Mouse (Mus musculus) heart, postnatal 0 days (tissue): ENCODE results near the gene Exoc6. TPM values are rescaled to one million over a fixed set of nuclear protein-coding genes. Genes with fewer than 3 reads are reported as not detected.

ENCODE experiments used
- ATAC-seq: fragments of 200-750 bp; cut with Nextera tagmentation; 2 replicates; pipeline ENCODE4 v1.8.0; 2017; ENCODE audit warnings: low read depth, moderate number of reproducible peaks, moderate library complexity; ENCODE audit not compliant: insufficient read depth
- DNase-seq: peaks from one replicate; pipeline ENCODE4 v3.0.0-alpha.2; 2016; ENCODE audit warnings: low spot score
- H3K27ac ChIP-seq: fragments of 300-500 bp; sonication (generic); 2 replicates; pipeline ENCODE4 v1.5.1; 2014; ENCODE audit warnings: low read depth, mild to moderate bottlenecking
- H3K27me3 ChIP-seq: fragments of 300-500 bp; sonication (generic); 2 replicates; pipeline ENCODE4 v1.6.1; 2014; ENCODE audit warnings: low read length, mixed read lengths; ENCODE audit not compliant: control insufficient read depth, insufficient read depth
- H3K36me3 ChIP-seq: fragments of 300-500 bp; sonication (generic); replicated peaks from 2 replicates; pipeline ENCODE4 v1.6.1; 2014; ENCODE audit warnings: low read length, mixed read lengths; ENCODE audit not compliant: control insufficient read depth, insufficient read depth
- H3K4me1 ChIP-seq: fragments of 300-500 bp; sonication (generic); 2 replicates; pipeline ENCODE4 v1.6.1; 2014; ENCODE audit warnings: antibody characterized with exemption; ENCODE audit not compliant: control insufficient read depth, insufficient read depth
- H3K4me2 ChIP-seq: fragments of 300-500 bp; sonication (generic); 2 replicates; pipeline ENCODE4 v1.6.1; 2014; ENCODE audit warnings: low read depth, mild to moderate bottlenecking, low read length, moderate library complexity
- H3K4me3 ChIP-seq: fragments of 300-500 bp; sonication (generic); 2 replicates; pipeline ENCODE4 v1.5.1; 2014; ENCODE audit warnings: low read depth, low read length
- H3K9ac ChIP-seq: fragments of 300-500 bp; sonication (generic); replicated peaks from 2 replicates; pipeline ENCODE4 v1.6.1; 2014; ENCODE audit warnings: low read depth, low read length, mixed read lengths
- H3K9me3 ChIP-seq: fragments of 300-500 bp; sonication (generic); replicated peaks from 2 replicates; pipeline ENCODE4 v1.6.1; 2016; ENCODE audit warnings: low read length; ENCODE audit not compliant: control insufficient read depth
- CTCF ChIP-seq: IDR thresholded peaks from 2 replicates; pipeline ENCODE4 v1.5.1; 2016; ENCODE audit warnings: antibody characterized with exemption, control low read depth, low read depth
- EP300 ChIP-seq: IDR thresholded peaks from 2 replicates; pipeline ENCODE4 v1.6.1; 2016; ENCODE audit warnings: antibody characterized with exemption, low read depth
- WGBS: fragments of 180-500 bp; shearing (Covaris S2); extraction: QIAGEN DNeasy Blood & Tissue Kit; methylation state at CpG from one replicate; pipeline ENCODE4 v1.1.7; 2014; 5-methylcytosine and 5-hydroxymethylcytosine counted together
- polyA plus RNA-seq: library from polyadenylated mRNA; unstranded; fragments of >200 nt; fragmentation: Nextera tagmentation; extraction: Ambion mirVana; gene quantifications from 2 replicates; pipeline ENCODE4 v1.2.1, GENCODE M21; 2015
- total RNA-seq: library from RNA; depleted of rRNA; stranded (reverse); fragments of >200 nt; gene quantifications from 2 replicates; pipeline ENCODE4 v1.2.3, GENCODE M21; 2014; ENCODE audit warnings: low replicate concordance

The Exoc6 gene
- total and polyA plus RNA-seq, 2 experiments from 2014 or later = 20.8 to 24.2 TPM

DNA sequence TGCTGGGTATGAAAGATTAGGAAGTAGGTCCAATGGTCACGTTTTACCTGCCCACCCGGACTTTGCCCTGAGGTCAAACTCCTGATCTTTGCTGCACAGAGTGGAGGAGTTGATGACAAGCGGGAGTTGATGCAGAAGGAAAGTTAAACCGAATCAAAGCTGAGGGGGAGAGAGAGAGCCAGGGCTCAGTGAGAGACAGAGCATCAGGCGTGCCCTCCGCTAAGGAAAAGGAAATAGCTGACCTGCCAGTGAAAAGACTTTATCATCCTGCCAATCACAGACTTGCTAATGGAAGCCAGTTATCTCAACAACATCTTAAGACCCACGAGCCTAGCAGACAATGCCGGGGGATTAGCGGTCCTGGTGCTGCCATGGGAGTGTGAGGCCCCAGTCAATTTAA lies 106.2 kb downstream of the Exoc6 start:
- no peak for ATAC-seq
- WGBS = 30% methylated on average over 9 of the region's 9 CpGs
- H3K4me3 ChIP-seq = no peak overlapping the region

DNA sequence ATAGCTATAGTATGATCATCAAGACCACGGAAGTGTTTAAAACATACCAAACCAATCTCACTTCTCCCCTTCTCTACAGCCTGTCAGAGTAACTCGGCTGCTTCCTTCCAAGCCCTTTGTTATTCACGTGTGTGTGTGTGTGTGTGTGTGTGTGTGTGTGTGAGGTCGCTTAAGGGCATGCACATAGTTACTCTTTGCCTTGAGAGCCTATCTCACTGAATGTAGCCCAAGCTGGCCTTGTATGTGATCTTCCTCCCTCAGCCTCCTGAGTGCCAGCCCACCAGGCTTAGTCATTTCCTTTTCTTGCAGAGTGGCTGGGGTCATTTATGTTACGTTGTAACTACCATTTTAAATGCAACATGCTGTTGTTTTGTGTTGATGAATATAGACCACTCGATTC lies 115.0 kb downstream of the Exoc6 start:
- ATAC-seq = no peak
- 70% methylated on average over 6 of the region's 6 CpGs for WGBS
- Histone ChIP-seq H3K36me3 (no peaks in the 10 kb centered on the region), H3K27ac (no peak overlapping the region), H3K9me3 (no peaks in the 10 kb centered on the region), H3K4me3 (no peak overlapping the region), H3K4me1 (no peaks in the 10 kb centered on the region), H3K4me2 (no peak overlapping the region), H3K9ac (no peak overlapping the region), H3K27me3 (no peaks in the 10 kb centered on the region)
- no peak for DNase-seq
- TF ChIP-seq EP300 = no peak
- no peak for TF ChIP-seq CTCF

More for the DNA sequence above, 106.2 kb downstream of the Exoc6 start:
- no peak overlapping the region for H3K4me2 ChIP-seq
- no peak overlapping the region for H3K27ac ChIP-seq
- no peak overlapping the region for H3K9ac ChIP-seq
- no peaks in the 10 kb centered on the region for H3K27me3 ChIP-seq
- no peaks in the 10 kb centered on the region for H3K36me3 ChIP-seq
- no peak for TF ChIP-seq CTCF
- TF ChIP-seq EP300 = no peak
- H3K9me3 ChIP-seq = no peaks in the 10 kb centered on the region
- no peaks in the 10 kb centered on the region for H3K4me1 ChIP-seq
- no peak for DNase-seq

DNA sequence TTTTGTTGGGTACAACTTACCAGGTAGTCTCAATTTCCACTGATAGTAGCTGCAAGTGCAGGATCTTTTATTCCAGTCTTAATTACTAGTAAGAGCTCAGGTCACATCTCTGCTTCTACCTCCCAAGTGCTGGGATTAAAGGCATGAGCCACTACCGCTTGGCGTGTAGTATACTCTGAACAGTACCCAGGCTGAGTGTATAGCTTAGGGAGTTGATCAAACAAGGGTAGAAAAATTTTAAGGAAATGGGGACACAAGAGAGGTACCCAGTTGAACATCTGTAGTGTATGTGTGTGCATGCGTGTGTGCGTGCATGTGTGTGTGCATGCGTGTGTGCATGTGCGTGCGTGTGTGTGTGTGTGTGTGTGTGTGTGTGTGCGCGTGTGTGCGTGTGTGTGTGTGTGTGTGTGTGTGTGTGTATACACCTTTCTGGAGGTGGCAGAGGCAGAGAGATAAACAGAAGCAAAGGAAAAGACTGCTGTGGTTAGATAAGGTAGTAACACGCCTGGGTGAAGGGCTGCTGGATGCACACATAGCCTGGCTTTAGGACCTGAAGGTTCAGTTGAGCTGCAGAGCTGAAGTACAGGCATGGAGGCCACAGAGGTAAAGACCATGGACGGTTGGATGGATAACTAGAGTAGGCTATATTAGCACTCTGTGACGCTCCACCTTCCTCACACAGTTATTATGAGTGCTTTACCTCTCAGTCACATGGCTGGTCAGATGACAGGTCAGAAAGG lies 117.8 kb downstream of the Exoc6 start:
- Histone ChIP-seq H3K9ac (no peak overlapping the region), H3K27me3 (no peaks in the 10 kb centered on the region), H3K4me1 (no peaks in the 10 kb centered on the region), H3K4me3 (no peak overlapping the region), H3K36me3 (no peaks in the 10 kb centered on the region), H3K9me3 (no peaks in the 10 kb centered on the region), H3K4me2 (no peak overlapping the region), H3K27ac (no peak overlapping the region)
- WGBS = 57% methylated on average over 13 of the region's 13 CpGs
- ATAC-seq (no peak), DNase-seq (no peak)
- TF ChIP-seq EP300 = no peak
- TF ChIP-seq CTCF = no peak

DNA sequence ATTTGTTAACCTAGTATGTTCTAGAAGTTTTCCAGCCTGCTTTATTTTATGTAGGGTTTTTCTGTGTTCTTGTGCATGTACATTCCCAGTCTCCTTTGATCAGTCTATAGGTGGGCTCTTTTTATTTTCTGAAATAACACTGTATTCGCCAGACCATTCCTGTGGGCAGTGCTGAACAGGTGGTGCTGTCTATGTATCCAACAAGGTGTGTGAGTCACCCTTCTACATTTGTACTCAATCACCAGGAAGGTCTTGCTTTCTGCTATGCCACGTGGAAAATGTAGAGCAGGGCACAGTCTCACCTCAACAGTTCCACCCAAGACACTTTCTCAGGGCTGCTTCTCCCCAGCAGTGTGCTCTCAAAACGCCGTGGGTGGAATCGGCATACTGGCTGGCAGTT lies 118.4 kb downstream of the Exoc6 start:
- Histone ChIP-seq H3K27ac (no peak overlapping the region), H3K4me1 (no peaks in the 10 kb centered on the region), H3K27me3 (no peaks in the 10 kb centered on the region), H3K4me2 (no peak overlapping the region), H3K9me3 (no peaks in the 10 kb centered on the region), H3K9ac (no peak overlapping the region), H3K4me3 (no peak overlapping the region), H3K36me3 (no peaks in the 10 kb centered on the region)
- ATAC-seq = no peak
- WGBS = 83% methylated on average over 5 of the region's 5 CpGs
- TF ChIP-seq EP300 = no peak
- TF ChIP-seq CTCF = no peak
- DNase-seq = no peak

DNA sequence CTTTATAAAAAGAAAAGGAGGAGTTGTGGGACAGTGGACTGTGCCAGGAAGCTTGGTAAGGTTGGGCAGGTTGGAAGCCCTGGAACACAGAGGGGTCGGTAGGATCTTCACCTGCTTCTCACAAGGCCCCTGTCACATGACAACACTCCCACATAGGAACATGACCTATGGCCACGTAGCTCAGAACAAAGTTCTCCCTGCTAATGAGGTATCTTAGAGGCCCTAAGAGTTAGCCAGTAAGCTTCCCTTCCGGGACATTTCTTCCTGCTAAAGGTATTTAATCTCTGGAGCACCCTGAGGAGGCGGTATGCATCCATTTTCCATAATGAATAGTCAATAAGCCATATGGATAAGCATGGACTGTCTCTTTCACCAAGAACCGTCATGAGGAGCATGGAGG lies 119.3 kb downstream of the Exoc6 start:
- no peaks in the 10 kb centered on the region for H3K36me3 ChIP-seq
- no peak overlapping the region for H3K9ac ChIP-seq
- no peaks in the 10 kb centered on the region for H3K9me3 ChIP-seq
- ATAC-seq (no peak), DNase-seq (no peak)
- no peak overlapping the region for H3K27ac ChIP-seq
- no peaks in the 10 kb centered on the region for H3K4me1 ChIP-seq
- no peak overlapping the region for H3K4me2 ChIP-seq
- H3K27me3 ChIP-seq = no peaks in the 10 kb centered on the region
- no peak overlapping the region for H3K4me3 ChIP-seq
- TF ChIP-seq CTCF (no peak), EP300 (no peak)
- 80% methylated on average over 5 of the region's 5 CpGs for WGBS

DNA sequence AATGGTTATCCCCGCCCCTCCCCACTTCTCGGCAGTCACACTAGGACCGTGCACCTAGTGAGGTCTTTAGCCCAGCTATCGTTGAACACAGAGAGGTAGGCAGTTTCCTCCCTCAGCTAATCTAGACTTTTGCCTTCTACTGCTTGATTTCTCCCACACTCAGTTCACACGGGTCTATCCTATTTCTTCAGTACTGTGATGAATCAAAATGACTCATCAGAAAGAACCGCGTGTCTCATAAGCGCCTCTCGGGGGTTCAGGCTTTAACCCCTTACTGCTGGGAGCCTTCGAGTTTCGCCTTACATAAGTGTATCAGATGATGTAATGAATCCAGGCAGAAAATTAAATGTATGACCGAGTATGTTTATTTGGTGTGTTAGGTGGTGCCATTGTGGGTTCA lies 123.2 kb downstream of the Exoc6 start:
- no peaks in the 10 kb centered on the region for H3K9me3 ChIP-seq
- no peak for ATAC-seq
- no peak overlapping the region for H3K4me2 ChIP-seq
- no peak overlapping the region for H3K9ac ChIP-seq
- H3K27ac ChIP-seq = no peak overlapping the region
- no peak for DNase-seq
- H3K4me3 ChIP-seq = no peak overlapping the region
- 53% methylated on average over 12 of the region's 12 CpGs for WGBS
- no peaks in the 10 kb centered on the region for H3K4me1 ChIP-seq
- no peak for TF ChIP-seq EP300
- TF ChIP-seq CTCF = no peak
- no peaks in the 10 kb centered on the region for H3K27me3 ChIP-seq
- H3K36me3 ChIP-seq = no peaks in the 10 kb centered on the region
